In the genomic region with DNA sequence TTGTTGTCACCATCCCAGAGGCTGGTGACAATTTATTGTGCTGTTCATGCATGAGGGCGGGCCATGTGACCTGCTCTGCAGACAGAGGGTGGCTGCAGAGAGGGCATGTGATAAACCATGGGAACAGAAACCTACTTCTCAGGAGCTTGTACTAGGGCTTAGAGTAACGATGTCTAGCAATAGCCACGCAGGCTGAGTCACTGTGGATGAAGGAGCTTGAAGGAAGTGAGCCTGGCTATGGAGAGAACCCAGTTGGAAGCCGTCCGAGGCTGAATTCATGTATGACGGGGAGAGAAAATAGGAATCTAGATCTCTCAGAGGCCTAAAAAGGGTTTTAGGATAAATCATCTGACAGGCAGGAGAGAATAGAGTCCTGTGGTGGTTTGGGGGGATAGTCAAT, we compare ENCODE assay signal across 18 mouse cellular contexts.
DNase-seq lines count a peak whose midpoint lies in the region; ATAC-seq and TF ChIP-seq lines count a peak whose summit lies in the region.
"Had no signal": no experiment of that assay in that cellular context is flagged by ENCODE, and none has a peak within 500 bp of the region (broad histone marks: within the 10 kb centered on the region; RNA-seq: fewer than 3 reads in every experiment).

No protein-coding gene starts in this region.

- H3K4me2 ChIP-seq in liver, postnatal 0 days (ENCODE audit: low read depth, low read length) = no peak overlapping the region
- H3K4me2 ChIP-seq in liver, embryonic 11.5 days = no peak overlapping the region
- H3K4me2 ChIP-seq in stomach, postnatal 0 days (replicated peaks; ENCODE audit: low read depth) = no peak overlapping the region
- no peak overlapping the region for H3K4me2 ChIP-seq in hindbrain, embryonic 11.5 days (replicated peaks; ENCODE audit: low read depth, low read length)
- H3K4me2 ChIP-seq: embryonic facial prominence, embryonic 15.5 days; hindbrain, embryonic 14.5 days had no signal

- H3K9me3 ChIP-seq in liver, postnatal 0 days (ENCODE audit: low read length) = no peaks in the 10 kb centered on the region
- no peaks in the 10 kb centered on the region for H3K9me3 ChIP-seq in liver, embryonic 11.5 days (ENCODE audit: control insufficient read depth, low read length)
- no peaks in the 10 kb centered on the region for H3K9me3 ChIP-seq in stomach, postnatal 0 days (ENCODE audit: control insufficient read depth, low read length)
- no peaks in the 10 kb centered on the region for H3K9me3 ChIP-seq in hindbrain, embryonic 11.5 days (ENCODE audit: control insufficient read depth, low read length)
- H3K9me3 ChIP-seq: embryonic facial prominence, embryonic 15.5 days; forebrain, embryonic 10.5 days had no signal

- intact Hi-C loops in heart, postnatal 10 days (cut with DNase I) = no loop called here

- H3K4me1 ChIP-seq in liver, postnatal 0 days (ENCODE audit: insufficient read depth) = no peaks in the 10 kb centered on the region
- no peaks in the 10 kb centered on the region for H3K4me1 ChIP-seq in liver, embryonic 11.5 days (replicated peaks; ENCODE audit: control insufficient read depth, insufficient read depth, low read length)
- H3K4me1 ChIP-seq in stomach, postnatal 0 days (replicated peaks; ENCODE audit: control insufficient read depth, insufficient read depth) = no peaks in the 10 kb centered on the region; the same call in 1 of the 2 replicates
- no peaks in the 10 kb centered on the region for H3K4me1 ChIP-seq in hindbrain, embryonic 11.5 days (replicated peaks; ENCODE audit: control insufficient read depth, insufficient read depth, low read length)
- H3K4me1 ChIP-seq: forebrain, embryonic 10.5 days had no signal

- peak; percentile 85 for DNase-seq in heart, adult 11 months
- DNase-seq in heart, postnatal 10 days = no peak
- DNase-seq in liver, postnatal 0 days = peak; percentile 5
- no peak for DNase-seq in liver, embryonic 11.5 days (ENCODE audit: low spot score)
- peak; percentile 64 for DNase-seq in brain, adult 2 months (ENCODE audit: low read depth, low spot score)
- DNase-seq in stomach, postnatal 0 days (ENCODE audit: low spot score) = peak; percentile 9
- DNase-seq in hindbrain, embryonic 11.5 days (ENCODE audit: low spot score) = no peak
- DNase-seq: adrenal gland, postnatal 14 days; cerebellum, adult 2 months; cerebellum, postnatal 10 days; gastrocnemius, postnatal 10 days; heart, postnatal 14 days had no signal

- H3K4me3 ChIP-seq in liver, postnatal 0 days (ENCODE audit: low read depth, low read length) = no peak overlapping the region
- H3K4me3 ChIP-seq in liver, embryonic 11.5 days (ENCODE audit: low read depth, low read length) = no peak overlapping the region
- H3K4me3 ChIP-seq in stomach, postnatal 0 days (ENCODE audit: low read depth, low read length) = no peak overlapping the region
- H3K4me3 ChIP-seq in hindbrain, embryonic 11.5 days (ENCODE audit: low read depth, low read length) = no peak overlapping the region
- H3K4me3 ChIP-seq: embryonic facial prominence, embryonic 15.5 days; erythroblast, embryonic 14.5 days; forebrain, embryonic 10.5 days had no signal

- no peak overlapping the region for H3K27ac ChIP-seq in liver, postnatal 0 days (ENCODE audit: low read depth)
- H3K27ac ChIP-seq in liver, embryonic 11.5 days (ENCODE audit: low read depth, low read length) = no peak overlapping the region
- H3K27ac ChIP-seq in stomach, postnatal 0 days (replicated peaks) = no peak overlapping the region
- no peak overlapping the region for H3K27ac ChIP-seq in hindbrain, embryonic 11.5 days (ENCODE audit: low read depth, low read length)
- H3K27ac ChIP-seq: embryonic facial prominence, embryonic 15.5 days; forebrain, embryonic 10.5 days; hindbrain, embryonic 14.5 days had no signal

- H3K9ac ChIP-seq in liver, postnatal 0 days (replicated peaks) = no peak overlapping the region
- no peak overlapping the region for H3K9ac ChIP-seq in liver, embryonic 11.5 days (ENCODE audit: low read depth, low read length)
- no peak overlapping the region for H3K9ac ChIP-seq in stomach, postnatal 0 days (ENCODE audit: low read length)
- no peak overlapping the region for H3K9ac ChIP-seq in hindbrain, embryonic 11.5 days (ENCODE audit: low read depth, low read length)
- H3K9ac ChIP-seq: embryonic facial prominence, embryonic 15.5 days; hindbrain, embryonic 14.5 days had no signal

- 80% methylated on average over 6 of the region's 6 CpGs for WGBS in liver, postnatal 0 days (ENCODE audit: insufficient replicate concordance)
- 82% methylated on average over 6 of the region's 6 CpGs for WGBS in liver, embryonic 11.5 days
- 82% methylated on average over 6 of the region's 6 CpGs for WGBS in stomach, postnatal 0 days
- 94% methylated on average over 6 of the region's 6 CpGs for WGBS in hindbrain, embryonic 11.5 days

- no peak for TF ChIP-seq EP300 in liver, postnatal 0 days (IDR thresholded peaks at IDR 0.05; ENCODE audit: low read depth)
- TF ChIP-seq EP300 in stomach, postnatal 0 days (optimal IDR thresholded peaks at IDR 0.05) = no peak

- TF ChIP-seq CTCF in liver, postnatal 0 days (IDR thresholded peaks at IDR 0.05; ENCODE audit: low read depth) = no peak
- no peak for TF ChIP-seq CTCF in stomach, postnatal 0 days (IDR thresholded peaks at IDR 0.05; ENCODE audit: low read depth)

- ATAC-seq in liver, postnatal 0 days = no peak
- ATAC-seq in liver, embryonic 11.5 days (replicated peaks; ENCODE audit: low FRiP score) = no peak
- ATAC-seq in stomach, postnatal 0 days (ENCODE audit: low FRiP score, low TSS enrichment) = 0 out of 2 replicates have a peak, but pooled peaks have one; percentile 20
- ATAC-seq in hindbrain, embryonic 11.5 days (ENCODE audit: low FRiP score) = no peak
- ATAC-seq: activated CD4-positive, CD25-positive, alpha-beta regulatory T cell, adult 4 months; forebrain, embryonic 14.5 days had no signal

- H3K27me3 ChIP-seq in liver, postnatal 0 days (ENCODE audit: insufficient read depth, low read length) = no peaks in the 10 kb centered on the region
- H3K27me3 ChIP-seq in liver, embryonic 11.5 days (replicated peaks; ENCODE audit: control insufficient read depth, insufficient read depth, low read length) = no peaks in the 10 kb centered on the region
- no peaks in the 10 kb centered on the region for H3K27me3 ChIP-seq in stomach, postnatal 0 days (ENCODE audit: control insufficient read depth, insufficient read depth, low read length)
- no peaks in the 10 kb centered on the region for H3K27me3 ChIP-seq in hindbrain, embryonic 11.5 days (ENCODE audit: control insufficient read depth, insufficient read depth, low read length)
- H3K27me3 ChIP-seq: embryonic facial prominence, embryonic 15.5 days had no signal

- H3K36me3 ChIP-seq in liver, postnatal 0 days (replicated peaks; ENCODE audit: insufficient read depth, low read length) = no peaks in the 10 kb centered on the region
- no peaks in the 10 kb centered on the region for H3K36me3 ChIP-seq in liver, embryonic 11.5 days (ENCODE audit: control insufficient read depth, insufficient read depth, low read length)
- H3K36me3 ChIP-seq in stomach, postnatal 0 days (ENCODE audit: control insufficient read depth, insufficient read depth, low read length) = no peaks in the 10 kb centered on the region
- no peaks in the 10 kb centered on the region for H3K36me3 ChIP-seq in hindbrain, embryonic 11.5 days (ENCODE audit: control insufficient read depth, insufficient read depth, low read length)
- H3K36me3 ChIP-seq: embryonic facial prominence, embryonic 15.5 days; forebrain, embryonic 10.5 days had no signal

Comparison
In these comparisons a context has a peak if more than half of its experiments do, and no peak if none do; other contexts are left out.
1. DNase-seq: peak in heart, adult 11 months (single experiment), liver, postnatal 0 days (single experiment), brain, adult 2 months (single experiment) and stomach, postnatal 0 days (single experiment); none in heart, postnatal 10 days (0 of 2), liver, embryonic 11.5 days (single experiment) and hindbrain, embryonic 11.5 days (single experiment).